Mouse (Mus musculus): ENCODE measurements around the gene Mlst8. TPM values are rescaled to one million over a fixed set of nuclear protein-coding genes. Genes with fewer than 3 reads are reported as not detected.
"Not testable (repeated sequence)": the region's sequence is repeated elsewhere in the genome, so short reads cannot be mapped to it uniquely, and the experiment has no call there.

Gene Mlst8
- polyA plus RNA-seq, 1 experiment from 2014 or later: 34.4 TPM

DNA sequence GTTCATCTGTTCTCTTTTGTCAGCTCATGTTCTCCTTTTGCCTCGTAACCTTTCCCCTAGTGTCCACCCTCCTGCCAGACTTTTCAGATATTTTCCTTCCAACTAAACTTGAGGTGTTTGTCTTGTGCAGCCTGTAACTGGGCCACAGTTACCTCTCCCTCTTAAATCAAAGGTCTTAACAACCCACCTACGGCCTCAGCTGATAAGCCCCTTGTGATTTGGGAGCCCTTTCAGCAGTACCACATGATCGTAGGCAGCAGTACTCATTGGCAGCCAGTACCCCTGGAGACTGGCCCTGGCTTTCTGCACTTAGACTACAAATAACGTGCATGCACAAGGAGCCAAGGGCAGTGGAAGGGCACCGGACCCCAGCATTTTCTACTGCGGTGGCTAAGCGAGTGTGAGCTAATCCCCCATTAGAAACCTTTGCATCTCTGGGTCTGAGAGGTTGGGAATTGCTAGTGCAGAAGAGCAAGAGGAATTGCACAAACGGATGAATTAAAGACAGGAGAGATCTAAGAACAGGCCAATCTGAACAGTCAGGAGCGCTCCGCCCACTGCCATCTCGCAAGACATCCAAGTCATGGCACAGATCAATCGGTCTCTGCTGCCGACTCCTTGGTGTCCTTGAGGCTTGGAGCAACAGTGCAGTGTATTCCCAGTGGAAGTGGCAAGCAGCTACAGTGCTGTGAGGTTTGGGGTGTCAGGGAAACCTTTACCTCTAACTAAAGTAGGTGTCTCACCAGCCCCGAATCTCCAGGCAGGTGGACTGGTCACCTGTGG, 49.5 kb downstream of the Mlst8 start:
- Histone ChIP-seq H3K4me2 (no peak overlapping the region), H3K4me1 (peaks cover 12% of the 10 kb centered on the region), H3K36me3 (replicated peaks) (peaks cover 12% of the 10 kb centered on the region), H3K4me3 (replicated peaks) (no peak overlapping the region), H3K27me3 (no peaks in the 10 kb centered on the region), H3K9ac (no peak overlapping the region), H3K9me3 (no peaks in the 10 kb centered on the region), H3K27ac (no peak overlapping the region)
- 91% methylated on average over 14 of the region's 14 CpGs for WGBS
- no peak for ATAC-seq (ENCODE audit: low FRiP score)

GRCm38 (mm10) chr17:24427170-24427557, 51.7 kb downstream of the Mlst8 start:
- Histone ChIP-seq H3K4me3 (replicated peaks) (peak overlapping the region; percentile 71), H3K4me1 (peaks cover 12% of the 10 kb centered on the region), H3K27me3 (no peaks in the 10 kb centered on the region), H3K9me3 (no peaks in the 10 kb centered on the region), H3K27ac (peak overlapping the region; percentile 95), H3K4me2 (peak overlapping the region; percentile 71), H3K9ac (peak overlapping the region; percentile 90), H3K36me3 (replicated peaks) (peaks cover 30% of the 10 kb centered on the region)
- no peak for ATAC-seq (ENCODE audit: low FRiP score)
- WGBS: 9% methylated on average over 8 of the region's 8 CpGs

GRCm38 (mm10) chr17:24426471-24427169, 52.3 kb downstream of the Mlst8 start, which contains the start of gene Eci1:
Gene Eci1 (plus strand): TSS chr17:24426641.
- Histone ChIP-seq H3K9me3 (no peaks in the 10 kb centered on the region), H3K27ac (peak within 1 kb of the TSS; percentile 95), H3K4me1 (peaks cover 12% of the 10 kb centered on the region), H3K4me2 (peak within 1 kb of the TSS; percentile 71), H3K27me3 (no peaks in the 10 kb centered on the region), H3K36me3 (replicated peaks) (peaks cover 35% of the 10 kb centered on the region), H3K9ac (peak within 1 kb of the TSS; percentile 90), H3K4me3 (replicated peaks) (peak within 1 kb of the TSS; percentile 71)
- WGBS: under 1% methylated on average over 48 of the region's 48 CpGs
- ATAC-seq (ENCODE audit: low FRiP score): peak; percentile 97

GRCm38 (mm10) chr17:24425905-24426304, 53.0 kb downstream of the Mlst8 start:
- no peak overlapping the region for H3K4me2 ChIP-seq
- H3K9ac ChIP-seq: no peak overlapping the region
- WGBS: 92% methylated on average over 7 of the region's 7 CpGs
- H3K4me1 ChIP-seq: peaks cover 12% of the 10 kb centered on the region
- no peak for ATAC-seq (ENCODE audit: low FRiP score)
- H3K4me3 ChIP-seq (replicated peaks): no peak overlapping the region
- H3K27ac ChIP-seq: peak overlapping the region; percentile 95; the same call in 1 of the 2 replicates
- peaks cover 42% of the 10 kb centered on the region for H3K36me3 ChIP-seq (replicated peaks)
- no peaks in the 10 kb centered on the region for H3K27me3 ChIP-seq
- no peaks in the 10 kb centered on the region for H3K9me3 ChIP-seq

DNA sequence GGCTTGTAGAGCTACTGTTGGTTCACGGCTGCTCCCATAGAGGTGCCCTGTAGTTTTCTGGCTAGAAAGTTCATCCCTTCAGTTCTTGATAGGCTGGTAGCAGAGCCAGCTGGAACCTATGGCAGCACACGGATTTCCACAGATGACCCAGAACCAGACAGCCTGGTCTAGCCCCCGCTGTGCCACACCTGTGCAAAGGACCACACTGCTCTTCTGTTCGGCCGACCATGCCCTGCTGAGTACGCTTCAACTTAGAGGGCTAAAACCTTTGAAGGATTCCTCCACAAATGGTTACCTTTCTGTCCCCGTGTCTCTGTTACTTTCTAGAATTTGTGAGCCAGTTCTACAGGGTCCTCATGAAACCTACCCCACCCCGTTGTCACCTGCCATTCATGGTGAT, 53.6 kb downstream of the Mlst8 start:
- Histone ChIP-seq H3K36me3 (replicated peaks) (peaks cover 48% of the 10 kb centered on the region), H3K4me1 (peaks cover 12% of the 10 kb centered on the region)
- ATAC-seq (ENCODE audit: low FRiP score); H3K9ac ChIP-seq; H3K4me2 ChIP-seq; H3K4me3 ChIP-seq (replicated peaks); H3K27me3 ChIP-seq; H3K9me3 ChIP-seq; H3K27ac ChIP-seq: not testable (repeated sequence)
- 83% methylated on average over 6 of the region's 8 CpGs for whole genome bisulfite sequencing

DNA sequence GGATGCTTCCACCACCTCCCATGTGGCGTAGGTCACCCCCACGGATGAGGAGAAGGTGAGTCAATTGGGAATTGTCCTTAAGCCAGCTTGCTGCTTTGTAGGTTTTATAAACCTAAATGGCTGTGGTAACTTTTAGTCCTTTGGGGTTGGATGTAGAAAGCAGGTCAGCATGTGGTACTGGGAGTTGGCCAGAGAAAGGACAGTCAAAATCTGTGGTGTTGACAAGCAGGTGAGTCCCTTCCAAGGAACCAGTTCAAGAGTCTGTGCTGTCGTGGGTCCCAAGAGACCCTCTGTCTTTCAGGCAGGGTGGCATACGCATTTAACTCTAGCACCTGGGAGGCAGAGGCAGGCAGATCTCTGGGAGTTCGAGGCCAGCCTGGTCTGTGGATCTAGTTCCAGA, 54.4 kb downstream of the Mlst8 start:
- Histone ChIP-seq H3K4me1 (peaks cover 12% of the 10 kb centered on the region), H3K27me3 (no peaks in the 10 kb centered on the region), H3K9me3 (no peaks in the 10 kb centered on the region), H3K4me2 (no peak overlapping the region), H3K9ac (no peak overlapping the region), H3K36me3 (replicated peaks) (peaks cover 56% of the 10 kb centered on the region), H3K4me3 (replicated peaks) (no peak overlapping the region), H3K27ac (no peak overlapping the region)
- WGBS: 96% methylated on average over 5 of the region's 5 CpGs
- no peak for ATAC-seq (ENCODE audit: low FRiP score)

Other genes starting within 250 kb of the Mlst8 start
- 94.2 and 95.6 TPM in 2 replicates for gene Ccnf, start 227.6 kb downstream of the Mlst8 start, polyA plus RNA-seq (2016; fragmentation: Nextera tagmentation; extraction: Ambion mirVana)
- gene Abca17, start 128.0 kb downstream of the Mlst8 start, polyA plus RNA-seq (2016; fragmentation: Nextera tagmentation; extraction: Ambion mirVana): not detected in 2 replicates
- gene Abca3, start 127.1 kb downstream of the Mlst8 start, polyA plus RNA-seq (2016; fragmentation: Nextera tagmentation; extraction: Ambion mirVana): 17.7 and 18.0 TPM in 2 replicates
- gene Rnps1, start 64.5 kb downstream of the Mlst8 start, polyA plus RNA-seq (2016; fragmentation: Nextera tagmentation; extraction: Ambion mirVana): 391 and 404 TPM in 2 replicates
- gene Eci1, start 52.4 kb downstream of the Mlst8 start, polyA plus RNA-seq (2016; fragmentation: Nextera tagmentation; extraction: Ambion mirVana): 53.5 and 61.2 TPM in 2 replicates
- 4.9 and 5.1 TPM in 2 replicates for gene Dnase1l2, start 36.0 kb downstream of the Mlst8 start, polyA plus RNA-seq (2016; fragmentation: Nextera tagmentation; extraction: Ambion mirVana)
- 34.1 and 37.1 TPM in 2 replicates for gene E4f1, start 8.8 kb downstream of the Mlst8 start, polyA plus RNA-seq (2016; fragmentation: Nextera tagmentation; extraction: Ambion mirVana)
- gene Pgp, start 8.7 kb downstream of the Mlst8 start, polyA plus RNA-seq (2016; fragmentation: Nextera tagmentation; extraction: Ambion mirVana): 59.3 and 60.3 TPM in 2 replicates
- not detected in 2 replicates for gene Bricd5, start 5.2 kb downstream of the Mlst8 start, polyA plus RNA-seq (2016; fragmentation: Nextera tagmentation; extraction: Ambion mirVana)
- 14.8 and 16.6 TPM in 2 replicates for gene Caskin1, start 9.5 kb upstream of the Mlst8 start, polyA plus RNA-seq (2016; fragmentation: Nextera tagmentation; extraction: Ambion mirVana)
- gene Traf7, start 48.9 kb upstream of the Mlst8 start, polyA plus RNA-seq (2016; fragmentation: Nextera tagmentation; extraction: Ambion mirVana): 100 and 103 TPM in 2 replicates
- 1.7 and 1.9 TPM in 2 replicates for gene Rab26, start 55.1 kb upstream of the Mlst8 start, polyA plus RNA-seq (2016; fragmentation: Nextera tagmentation; extraction: Ambion mirVana)
- 15.5 and 17.9 TPM in 2 replicates for gene Pkd1, start 70.8 kb upstream of the Mlst8 start, polyA plus RNA-seq (2016; fragmentation: Nextera tagmentation; extraction: Ambion mirVana)
- 78.4 and 89.3 TPM in 2 replicates for gene Tsc2, start 153.6 kb upstream of the Mlst8 start, polyA plus RNA-seq (2016; fragmentation: Nextera tagmentation; extraction: Ambion mirVana)
- gene Nthl1, start 153.6 kb upstream of the Mlst8 start, polyA plus RNA-seq (2016; fragmentation: Nextera tagmentation; extraction: Ambion mirVana): 14.5 and 18.8 TPM in 2 replicates
- gene Slc9a3r2, start 171.2 kb upstream of the Mlst8 start, polyA plus RNA-seq (2016; fragmentation: Nextera tagmentation; extraction: Ambion mirVana): 18.3 and 21.9 TPM in 2 replicates
- not detected in 2 replicates for gene Npw, start 179.4 kb upstream of the Mlst8 start, polyA plus RNA-seq (2016; fragmentation: Nextera tagmentation; extraction: Ambion mirVana)
- gene Zfp598, start 190.6 kb upstream of the Mlst8 start, polyA plus RNA-seq (2016; fragmentation: Nextera tagmentation; extraction: Ambion mirVana): 25.5 and 26.9 TPM in 2 replicates
- 27.8 and 33.5 TPM in 2 replicates for gene Syngr3, start 210.9 kb upstream of the Mlst8 start, polyA plus RNA-seq (2016; fragmentation: Nextera tagmentation; extraction: Ambion mirVana)
- gene Gfer, start 217.1 kb upstream of the Mlst8 start, polyA plus RNA-seq (2016; fragmentation: Nextera tagmentation; extraction: Ambion mirVana): 49.1 and 50.2 TPM in 2 replicates
- 1.6 and 2.6 TPM in 2 replicates for gene Noxo1, start 217.2 kb upstream of the Mlst8 start, polyA plus RNA-seq (2016; fragmentation: Nextera tagmentation; extraction: Ambion mirVana)
- 94.7 and 98.0 TPM in 2 replicates for gene Tbl3, start 228.6 kb upstream of the Mlst8 start, polyA plus RNA-seq (2016; fragmentation: Nextera tagmentation; extraction: Ambion mirVana)
- 0.29 TPM in 1 of 2 replicates, not detected in the other for gene Rnf151, start 239.0 kb upstream of the Mlst8 start, polyA plus RNA-seq (2016; fragmentation: Nextera tagmentation; extraction: Ambion mirVana)
- gene Rps2, start 239.0 kb upstream of the Mlst8 start, polyA plus RNA-seq (2016; fragmentation: Nextera tagmentation; extraction: Ambion mirVana): 946 and 1,025 TPM in 2 replicates
- gene Ndufb10, start 245.4 kb upstream of the Mlst8 start, polyA plus RNA-seq (2016; fragmentation: Nextera tagmentation; extraction: Ambion mirVana): 195 and 201 TPM in 2 replicates
- gene Rpl3l, start 248.7 kb upstream of the Mlst8 start, polyA plus RNA-seq (2016; fragmentation: Nextera tagmentation; extraction: Ambion mirVana): not detected in 2 replicates

Data from forebrain, embryonic 12.5 days (tissue).